Mouse (Mus musculus): ENCODE measurements at regions not wholly inside any gene's neighbourhood (a gene's known extent, or its start where the extent isn't known, plus 50 kb on each side); places are given as distances from the start of the nearest gene placed in this dataset.

- H3K4me3 ChIP-seq (ENCODE audit: control insufficient read depth in 1 of 2, insufficient read depth in 1 of 2, low read depth in 2 of 2, low read length in 2 of 2): no peak overlapping the region
- H3K27ac ChIP-seq (ENCODE audit: control insufficient read depth, low read depth, low read length): no peak overlapping the region
- no peak overlapping the region for H3K9ac ChIP-seq (ENCODE audit: control insufficient read depth, low read depth, low read length, poor library complexity, severe bottlenecking)
- TF ChIP-seq SMC3 (IDR thresholded peaks at IDR 0.05; ENCODE audit: low read depth, low read length) (no peak), MEF2A (IDR thresholded peaks at IDR 0.05; ENCODE audit: extremely low read depth, insufficient replicate concordance, low read depth, low read length, poor library complexity, severe bottlenecking) (no peak), ZC3H11A (IDR thresholded peaks at IDR 0.05; ENCODE audit: low read depth, low read length) (no peak), MAX (IDR thresholded peaks at IDR 0.05; ENCODE audit: low read length) (no peak), MYB (IDR thresholded peaks at IDR 0.05; ENCODE audit: low read depth, low read length) (no peak), UBTF (IDR thresholded peaks at IDR 0.05; ENCODE audit: borderline replicate concordance, insufficient read depth, low read depth, low read length) (no peak), RCOR1 (IDR thresholded peaks at IDR 0.05; ENCODE audit: low read depth, low read length) (no peak), POLR2AphosphoS5 (IDR thresholded peaks at IDR 0.05; ENCODE audit: borderline replicate concordance, low read depth, low read length) (no peak)
- DNase-seq (ENCODE audit: low read depth, low spot score): no peak
- H3K27me3 ChIP-seq (ENCODE audit: control insufficient read depth in 1 of 2, insufficient read depth in 2 of 2, low read length in 2 of 2): no peaks in the 10 kb centered on the region
- H3K9me3 ChIP-seq (replicated peaks; ENCODE audit: insufficient read depth, low read length): no peaks in the 10 kb centered on the region
- H3K36me3 ChIP-seq (ENCODE audit: control insufficient read depth in 1 of 2, insufficient read depth in 2 of 2, low read length in 2 of 2): no peaks in the 10 kb centered on the region
- H3K4me1 ChIP-seq (ENCODE audit: control insufficient read depth in 1 of 2, insufficient read depth in 2 of 2, low read length in 2 of 2): no peaks in the 10 kb centered on the region
- H3K79me2 ChIP-seq (ENCODE audit: control insufficient read depth, insufficient read depth, low read length, poor library complexity): no peaks in the 10 kb centered on the region
Observed at GRCm38 (mm10) chr2:148184801-148185212, 138.0 kb upstream of the Foxa2 start.

GRCm38 (mm10) chr2:148186363-148186991 lies 139.7 kb upstream of the Foxa2 start:
- no peaks in the 10 kb centered on the region for H3K79me2 ChIP-seq (ENCODE audit: control insufficient read depth, insufficient read depth, low read length, poor library complexity)
- no peak for DNase-seq (ENCODE audit: low read depth, low spot score)
- no peaks in the 10 kb centered on the region for H3K36me3 ChIP-seq (ENCODE audit: control insufficient read depth in 1 of 2, insufficient read depth in 2 of 2, low read length in 2 of 2)
- no peaks in the 10 kb centered on the region for H3K4me1 ChIP-seq (ENCODE audit: control insufficient read depth in 1 of 2, insufficient read depth in 2 of 2, low read length in 2 of 2)
- no peak overlapping the region for H3K4me3 ChIP-seq (ENCODE audit: control insufficient read depth in 1 of 2, insufficient read depth in 1 of 2, low read depth in 2 of 2, low read length in 2 of 2)
- H3K9ac ChIP-seq (ENCODE audit: control insufficient read depth, low read depth, low read length, poor library complexity, severe bottlenecking): no peak overlapping the region
- TF ChIP-seq NRF1 (IDR thresholded peaks at IDR 0.05; ENCODE audit: insufficient read depth, low read depth, low read length, poor library complexity, severe bottlenecking) (no peak), MYC (IDR thresholded peaks at IDR 0.05; ENCODE audit: low read depth, low read length) (no peak), TCF12 (IDR thresholded peaks at IDR 0.05; ENCODE audit: low read depth, low read length) (no peak), MAZ (IDR thresholded peaks at IDR 0.05; ENCODE audit: low read depth, low read length) (no peak), ELF1 (IDR thresholded peaks at IDR 0.05; ENCODE audit: low read depth, low read length) (no peak), CHD1 (IDR thresholded peaks at IDR 0.05; ENCODE audit: low read depth, low read length) (no peak), USF2 (IDR thresholded peaks at IDR 0.05; ENCODE audit: borderline replicate concordance in 1 of 2, insufficient read depth in 1 of 2, low read depth in 1 of 2, low read length in 2 of 2) (no peak), MAFK (IDR thresholded peaks at IDR 0.05; ENCODE audit: borderline replicate concordance, low read depth, low read length) (no peak), SMC3 (IDR thresholded peaks at IDR 0.05; ENCODE audit: low read depth, low read length) (no peak), CHD2 (IDR thresholded peaks at IDR 0.05; ENCODE audit: low read length) (no peak), POLR2AphosphoS5 (IDR thresholded peaks at IDR 0.05; ENCODE audit: borderline replicate concordance, low read depth, low read length) (no peak), GABPA (IDR thresholded peaks at IDR 0.05; ENCODE audit: low read depth, low read length) (no peak)
- no peaks in the 10 kb centered on the region for H3K27me3 ChIP-seq (ENCODE audit: control insufficient read depth in 1 of 2, insufficient read depth in 2 of 2, low read length in 2 of 2)
- no peaks in the 10 kb centered on the region for H3K9me3 ChIP-seq (replicated peaks; ENCODE audit: insufficient read depth, low read length)
- no peak overlapping the region for H3K27ac ChIP-seq (ENCODE audit: control insufficient read depth, low read depth, low read length)
